Mouse (Mus musculus) layer of hippocampus, adult 8-10 months (tissue): ENCODE measurements at regions not wholly inside any gene's neighbourhood (a gene's known extent, or its start where the extent isn't known, plus 50 kb on each side); places are given as distances from the start of the nearest gene placed in this dataset.
"Not testable (repeated sequence)": the region's sequence is repeated elsewhere in the genome, so short reads cannot be mapped to it uniquely, and the experiment has no call there.

Source experiments
- DNase-seq, 2 experiments: peaks; one replicate each; pipeline ENCODE4 v3.0.0; 2022; ENCODE audit warnings: low spot score in 2 of 2

DNA sequence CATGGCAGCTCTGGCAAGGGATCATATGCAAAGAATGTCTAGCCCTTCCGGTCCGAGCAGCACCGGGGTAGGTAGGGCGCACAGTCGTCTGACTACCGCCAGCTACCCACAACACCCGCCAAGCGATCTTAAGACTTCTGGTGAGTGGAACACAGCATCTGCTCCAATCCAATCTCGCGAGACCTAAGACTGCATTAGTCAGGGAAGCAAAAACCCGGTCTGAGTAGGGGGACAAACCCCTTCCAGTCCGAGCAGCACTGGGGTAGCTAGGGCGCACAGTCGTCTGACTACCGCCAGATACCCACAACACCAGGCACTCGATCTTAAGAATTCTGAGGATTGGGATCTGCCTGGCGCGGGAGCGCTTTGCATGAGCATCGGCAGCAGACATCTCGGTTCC, 57.1 kb downstream of the Nap1l2 start:
- DNase-seq = not testable (repeated sequence)

DNA sequence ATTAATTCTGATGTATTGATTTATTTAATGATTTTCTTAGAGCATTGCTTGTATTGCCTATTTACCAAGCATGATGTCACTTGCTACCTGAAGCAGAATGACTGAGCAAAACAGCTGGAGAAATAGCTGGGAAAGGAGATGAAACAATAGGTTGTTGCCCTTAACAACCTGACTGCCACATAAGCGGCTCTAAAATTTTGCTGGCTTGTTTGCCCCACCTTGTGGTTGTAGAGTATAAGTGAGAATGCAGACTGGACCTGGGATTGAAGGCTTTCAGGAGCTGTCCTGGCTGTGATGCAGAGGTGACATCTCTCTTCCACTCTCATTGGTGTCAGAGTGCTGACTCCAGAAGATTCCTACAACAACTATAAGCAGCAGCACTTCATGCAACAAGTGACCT, 77.3 kb downstream of the Nap1l2 start:
- DNase-seq = peak; percentile 4 to 8

DNA sequence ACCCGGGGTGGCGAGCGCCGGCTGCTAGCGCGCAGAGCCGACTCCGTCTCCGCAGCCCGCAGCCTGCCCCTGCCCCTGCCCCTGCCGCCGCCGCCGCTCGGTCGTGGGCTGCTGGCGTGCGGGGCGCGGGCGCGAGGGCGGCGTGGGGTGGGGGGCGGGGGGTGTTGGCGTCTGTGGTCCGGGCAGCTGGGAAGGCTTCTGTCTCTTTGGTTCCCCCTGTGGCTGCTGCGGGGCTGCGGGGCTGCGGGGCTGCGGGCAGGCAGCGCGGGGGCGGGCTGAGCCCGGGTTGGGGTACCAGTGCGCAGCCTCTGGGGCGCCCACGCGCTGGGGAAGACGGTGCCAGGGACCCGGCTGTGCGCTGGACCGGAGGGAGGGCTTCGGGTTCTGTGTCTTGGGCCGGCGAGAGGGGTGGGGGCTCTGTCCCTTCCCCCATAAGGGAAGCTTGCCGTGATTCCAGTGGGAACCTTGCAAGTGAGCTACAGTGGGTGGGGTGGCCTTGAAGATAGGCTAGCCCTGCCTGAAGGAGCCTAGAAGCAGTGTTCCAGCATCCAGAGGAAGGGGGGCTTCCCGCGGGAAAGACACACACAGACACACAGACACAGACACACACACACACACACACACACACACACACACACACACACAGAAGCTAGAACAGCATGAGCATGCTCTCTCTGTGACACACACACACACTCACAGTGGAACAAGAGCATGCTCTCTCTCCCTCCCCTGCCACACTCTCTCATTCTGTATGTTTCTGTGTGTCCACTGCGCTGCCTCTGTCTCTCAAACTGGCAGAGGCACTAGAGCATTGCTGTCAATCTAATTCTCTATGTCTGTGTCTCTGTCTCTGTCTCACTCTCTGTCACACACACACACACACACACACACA, 118.5 kb downstream of the Nap1l2 start:
- DNase-seq = peak in 1 of 2 experiments; percentile 3

DNA sequence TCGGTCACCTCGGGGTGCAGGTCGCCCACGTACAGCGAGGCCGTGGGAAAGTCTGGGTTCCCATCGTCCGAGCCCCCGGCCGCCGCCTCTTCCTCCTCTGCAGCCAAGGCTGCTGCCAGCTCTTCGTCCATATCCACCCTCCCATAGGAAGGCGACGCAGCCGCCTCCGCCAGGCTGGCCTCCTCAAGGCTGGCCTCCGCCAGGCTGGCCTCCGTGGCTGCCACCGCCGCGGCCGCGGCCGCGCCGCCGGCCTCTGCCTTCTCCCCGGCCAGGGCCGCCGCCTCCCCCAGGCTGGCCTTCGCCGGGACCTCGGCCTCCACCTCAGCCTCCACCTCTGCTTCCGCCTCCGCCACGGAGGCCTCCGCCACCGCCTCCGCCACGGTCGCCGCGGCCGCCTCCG, 119.3 kb downstream of the Nap1l2 start:
- not testable (repeated sequence) for DNase-seq

DNA sequence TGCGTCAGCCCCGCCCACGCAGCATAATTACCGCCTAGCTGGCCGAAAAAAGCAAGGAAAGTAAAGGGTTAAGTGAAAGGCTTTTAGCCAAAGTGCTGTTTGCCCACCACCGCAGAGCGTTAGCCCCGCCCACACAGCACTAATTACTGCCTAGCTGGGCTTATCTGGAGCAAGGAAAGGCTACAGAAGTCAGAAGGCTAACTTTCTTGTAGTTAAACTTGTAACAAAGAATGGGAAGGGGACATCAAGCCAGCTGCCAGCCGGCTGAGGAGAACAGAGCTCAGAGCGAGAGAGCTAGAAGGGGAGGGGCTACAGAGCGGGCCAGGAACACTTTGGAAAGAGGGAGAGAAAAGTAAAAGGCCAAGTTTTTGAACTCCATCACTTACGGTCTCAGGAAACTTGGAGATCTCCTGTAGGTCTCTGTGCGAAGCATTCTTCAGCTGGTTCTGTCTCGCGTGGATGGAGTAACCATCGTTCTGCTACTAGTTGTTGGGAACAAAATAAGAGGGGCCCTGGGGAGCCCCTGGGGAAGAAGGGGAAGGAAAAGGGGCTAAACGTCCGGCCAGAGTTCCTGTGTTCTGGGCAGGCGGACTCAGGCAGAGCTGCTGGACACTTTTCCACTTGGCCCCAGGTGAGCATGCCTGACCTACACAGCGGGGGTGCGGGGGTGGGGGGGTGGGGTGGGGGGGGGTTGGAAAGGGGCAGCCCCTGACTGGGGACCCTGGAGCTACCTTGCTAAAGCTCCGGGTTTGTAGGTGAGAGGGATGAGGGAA, 98.3 kb downstream of the 1700018G05Rik start:
- DNase-seq = no peak

DNA sequence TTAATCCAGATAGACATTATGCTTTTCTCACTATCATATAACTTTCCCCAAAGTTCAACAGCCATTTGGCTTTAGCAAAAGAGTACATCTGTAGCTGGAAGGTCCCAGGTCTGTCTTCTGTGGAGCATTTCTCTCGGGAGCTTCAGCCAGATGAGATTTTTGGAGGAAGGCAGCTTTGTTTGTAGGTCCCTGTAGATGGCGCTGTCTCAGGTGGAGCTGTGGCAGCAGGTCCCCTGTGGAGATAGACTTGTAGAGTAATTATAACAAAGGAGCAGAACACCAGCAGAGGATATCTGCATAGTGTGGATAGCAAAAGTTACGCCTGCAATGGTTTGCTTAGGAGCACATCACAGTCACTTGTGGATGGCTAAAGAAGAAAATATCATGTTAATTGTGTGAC, 97.3 kb downstream of the 1700018G05Rik start:
- peak in 1 of 2 experiments; percentile 3 for DNase-seq

DNA sequence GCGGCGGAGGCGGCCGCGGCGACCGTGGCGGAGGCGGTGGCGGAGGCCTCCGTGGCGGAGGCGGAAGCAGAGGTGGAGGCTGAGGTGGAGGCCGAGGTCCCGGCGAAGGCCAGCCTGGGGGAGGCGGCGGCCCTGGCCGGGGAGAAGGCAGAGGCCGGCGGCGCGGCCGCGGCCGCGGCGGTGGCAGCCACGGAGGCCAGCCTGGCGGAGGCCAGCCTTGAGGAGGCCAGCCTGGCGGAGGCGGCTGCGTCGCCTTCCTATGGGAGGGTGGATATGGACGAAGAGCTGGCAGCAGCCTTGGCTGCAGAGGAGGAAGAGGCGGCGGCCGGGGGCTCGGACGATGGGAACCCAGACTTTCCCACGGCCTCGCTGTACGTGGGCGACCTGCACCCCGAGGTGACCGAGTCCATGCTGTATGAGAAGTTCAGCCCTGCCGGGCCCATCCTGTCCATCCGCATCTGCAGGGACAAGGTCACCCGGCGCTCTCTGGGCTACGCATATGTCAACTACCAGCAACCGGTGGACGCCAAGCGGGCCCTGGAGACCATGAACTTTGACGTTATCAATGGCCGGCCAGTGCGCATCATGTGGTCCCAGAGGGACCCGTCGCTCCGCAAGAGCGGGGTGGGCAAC, 85.4 kb downstream of the 1700018G05Rik start:
- DNase-seq = not testable (repeated sequence)

DNA sequence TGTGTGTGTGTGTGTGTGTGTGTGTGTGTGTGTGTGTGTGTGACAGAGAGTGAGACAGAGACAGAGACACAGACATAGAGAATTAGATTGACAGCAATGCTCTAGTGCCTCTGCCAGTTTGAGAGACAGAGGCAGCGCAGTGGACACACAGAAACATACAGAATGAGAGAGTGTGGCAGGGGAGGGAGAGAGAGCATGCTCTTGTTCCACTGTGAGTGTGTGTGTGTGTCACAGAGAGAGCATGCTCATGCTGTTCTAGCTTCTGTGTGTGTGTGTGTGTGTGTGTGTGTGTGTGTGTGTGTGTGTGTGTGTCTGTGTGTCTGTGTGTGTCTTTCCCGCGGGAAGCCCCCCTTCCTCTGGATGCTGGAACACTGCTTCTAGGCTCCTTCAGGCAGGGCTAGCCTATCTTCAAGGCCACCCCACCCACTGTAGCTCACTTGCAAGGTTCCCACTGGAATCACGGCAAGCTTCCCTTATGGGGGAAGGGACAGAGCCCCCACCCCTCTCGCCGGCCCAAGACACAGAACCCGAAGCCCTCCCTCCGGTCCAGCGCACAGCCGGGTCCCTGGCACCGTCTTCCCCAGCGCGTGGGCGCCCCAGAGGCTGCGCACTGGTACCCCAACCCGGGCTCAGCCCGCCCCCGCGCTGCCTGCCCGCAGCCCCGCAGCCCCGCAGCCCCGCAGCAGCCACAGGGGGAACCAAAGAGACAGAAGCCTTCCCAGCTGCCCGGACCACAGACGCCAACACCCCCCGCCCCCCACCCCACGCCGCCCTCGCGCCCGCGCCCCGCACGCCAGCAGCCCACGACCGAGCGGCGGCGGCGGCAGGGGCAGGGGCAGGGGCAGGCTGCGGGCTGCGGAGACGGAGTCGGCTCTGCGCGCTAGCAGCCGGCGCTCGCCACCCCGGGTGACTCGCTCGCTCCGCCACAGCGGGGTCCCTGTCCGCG, 84.4 kb downstream of the 1700018G05Rik start:
- DNase-seq = not testable (repeated sequence)

DNA sequence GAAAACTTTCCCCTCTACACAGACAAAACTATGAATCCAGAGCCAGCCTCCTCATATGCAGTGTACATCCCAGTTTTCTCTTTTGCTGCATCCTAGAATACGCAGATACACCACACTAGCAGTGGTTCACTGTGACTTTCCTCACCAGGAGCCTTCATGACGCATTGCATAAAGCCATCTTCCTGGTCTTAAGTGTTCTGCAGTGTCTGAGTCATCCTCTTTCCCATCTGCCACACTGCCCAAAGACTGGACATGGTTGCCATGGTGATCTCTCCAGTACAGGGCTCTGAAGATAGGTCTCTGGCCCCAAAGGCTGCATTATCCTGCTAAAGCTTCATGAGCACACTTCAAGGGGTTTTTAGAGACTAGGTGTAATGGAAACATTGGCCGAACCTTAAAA, 65.8 kb downstream of the 1700018G05Rik start:
- DNase-seq = not testable (repeated sequence)
